Mouse (Mus musculus) B cell, adult 2 months (primary cell): Measurements from ENCODE around the gene Pskh1.

Experiments used
- DNase-seq, 2 experiments: peaks; one replicate each; pipeline ENCODE4 v3.0.0; 2022

The Pskh1 gene

GRCm38 (mm10) chr8:105900180-105900940, at the start of gene Pskh1:
TSS of gene Pskh1 (plus strand) at chr8:105900441.
- peak; percentile 94 to 96 for DNase-seq

GRCm38 (mm10) chr8:105850611-105851010, 49.6 kb upstream of the Pskh1 start:
- no peak for DNase-seq

- peak; percentile 87 to 88 for DNase-seq
Measured at GRCm38 (mm10) chr8:105851651-105852143, 48.5 kb upstream of the Pskh1 start.

GRCm38 (mm10) chr8:105852146-105852729, 48.0 kb upstream of the Pskh1 start:
- DNase-seq: no peak

- no peak for DNase-seq
Measured at GRCm38 (mm10) chr8:105853178-105853577, 47.1 kb upstream of the Pskh1 start, which contains the start of gene Cenpt. TSS of gene Cenpt (minus strand) at chr8:105853278.

GRCm38 (mm10) chr8:105854303-105854702, 45.9 kb upstream of the Pskh1 start:
- no peak for DNase-seq

- DNase-seq: peak; percentile 94
Measured at GRCm38 (mm10) chr8:105854715-105855216, 45.5 kb upstream of the Pskh1 start, which contains the start of gene Thap11. TSS of gene Thap11 (plus strand) at chr8:105855132.

- DNase-seq: peak; percentile 27 to 35
Measured at GRCm38 (mm10) chr8:105855248-105856167, 44.7 kb upstream of the Pskh1 start.

- DNase-seq: no peak
Measured at GRCm38 (mm10) chr8:105856168-105856835, 43.9 kb upstream of the Pskh1 start.

GRCm38 (mm10) chr8:105858495-105858894, 41.7 kb upstream of the Pskh1 start:
- DNase-seq: no peak

- no peak for DNase-seq
Measured at GRCm38 (mm10) chr8:105859314-105859713, 40.9 kb upstream of the Pskh1 start.

- DNase-seq: peak; percentile 86
Measured at GRCm38 (mm10) chr8:105860143-105860981, 39.9 kb upstream of the Pskh1 start, which contains the start of gene Nutf2. TSS of gene Nutf2 (plus strand) at chr8:105860580.

- no peak for DNase-seq
Measured at GRCm38 (mm10) chr8:105861951-105862350, 38.3 kb upstream of the Pskh1 start.

GRCm38 (mm10) chr8:105866364-105867029, 33.7 kb upstream of the Pskh1 start:
- peak; percentile 27 to 30 for DNase-seq

- no peak for DNase-seq
Measured at GRCm38 (mm10) chr8:105874301-105874700, 25.9 kb upstream of the Pskh1 start.

GRCm38 (mm10) chr8:105880754-105881520, 19.3 kb upstream of the Pskh1 start, which contains the start of gene Edc4:
TSS of gene Edc4 (plus strand) at chr8:105880881.
- DNase-seq: peak; percentile 92

GRCm38 (mm10) chr8:105889756-105890465, 10.3 kb upstream of the Pskh1 start:
- DNase-seq: no peak

GRCm38 (mm10) chr8:105890870-105891269, 9.4 kb upstream of the Pskh1 start:
- no peak for DNase-seq

GRCm38 (mm10) chr8:105892432-105892831, 7.8 kb upstream of the Pskh1 start:
- DNase-seq: peak; percentile 43 to 45
